Mouse (Mus musculus): ENCODE data around the gene Xxylt1.

DNA sequence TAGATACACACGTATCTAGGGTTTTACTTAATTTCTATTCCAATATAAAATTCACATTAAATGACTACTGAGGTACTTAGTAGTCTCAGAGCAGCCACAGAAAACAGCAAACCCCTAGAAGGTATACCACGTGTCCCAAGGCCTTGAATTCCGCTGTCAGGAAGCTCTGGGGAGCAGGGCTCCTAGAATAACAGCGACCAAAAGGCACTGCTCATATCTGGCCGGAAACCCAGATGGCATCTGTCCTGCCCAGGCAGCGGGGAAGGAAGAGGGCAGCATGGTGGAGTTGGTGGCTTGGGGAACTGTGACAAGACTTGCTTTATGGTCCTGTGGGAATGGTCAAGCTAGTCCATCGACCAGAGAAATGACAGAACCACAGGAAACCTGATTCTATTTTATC is 86.9 kb downstream of the Xxylt1 start:
- TF ChIP-seq CTCF (conservative IDR thresholded peaks at IDR 0.05; ENCODE audit: insufficient read depth, insufficient read length, low read depth, low read length), result no peak
- TF ChIP-seq POLR2A (IDR thresholded peaks at IDR 0.05; ENCODE audit: low read depth, low read length), result no peak

Data from kidney, adult 2 months (tissue).